Mouse (Mus musculus) T-cell, adult 2 months (primary cell): ENCODE data around the gene Gm4450.
"Not testable (repeated sequence)": the region's sequence is repeated elsewhere in the genome, so short reads cannot be mapped to it uniquely, and the experiment has no call there.

ENCODE experiments used
- DNase-seq: peaks from one replicate; pipeline ENCODE4 v3.0.0; 2022; ENCODE audit warnings: low spot score

Gene Gm4450

DNA sequence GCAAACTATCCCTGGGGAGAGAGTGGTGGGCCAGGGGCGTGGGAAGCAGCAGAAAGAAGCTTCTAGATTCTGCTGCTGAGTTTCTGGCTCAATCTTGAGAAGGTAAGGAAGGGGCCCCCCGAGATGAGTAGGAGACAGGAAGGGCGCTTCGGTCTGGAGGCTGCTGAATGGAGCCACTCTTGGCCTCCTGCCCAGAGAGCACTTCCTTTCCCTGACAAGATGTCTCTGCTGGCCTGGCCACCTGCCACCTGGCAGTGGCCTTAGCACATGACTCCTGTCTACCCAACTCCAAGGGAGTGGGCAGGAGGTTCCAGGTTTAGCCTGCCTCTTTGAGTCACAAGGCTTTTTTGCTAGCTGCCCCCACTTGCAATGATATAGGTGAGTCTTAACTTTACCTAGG lies 39.6 kb downstream of the Gm4450 start:
- no peak for DNase-seq

DNA sequence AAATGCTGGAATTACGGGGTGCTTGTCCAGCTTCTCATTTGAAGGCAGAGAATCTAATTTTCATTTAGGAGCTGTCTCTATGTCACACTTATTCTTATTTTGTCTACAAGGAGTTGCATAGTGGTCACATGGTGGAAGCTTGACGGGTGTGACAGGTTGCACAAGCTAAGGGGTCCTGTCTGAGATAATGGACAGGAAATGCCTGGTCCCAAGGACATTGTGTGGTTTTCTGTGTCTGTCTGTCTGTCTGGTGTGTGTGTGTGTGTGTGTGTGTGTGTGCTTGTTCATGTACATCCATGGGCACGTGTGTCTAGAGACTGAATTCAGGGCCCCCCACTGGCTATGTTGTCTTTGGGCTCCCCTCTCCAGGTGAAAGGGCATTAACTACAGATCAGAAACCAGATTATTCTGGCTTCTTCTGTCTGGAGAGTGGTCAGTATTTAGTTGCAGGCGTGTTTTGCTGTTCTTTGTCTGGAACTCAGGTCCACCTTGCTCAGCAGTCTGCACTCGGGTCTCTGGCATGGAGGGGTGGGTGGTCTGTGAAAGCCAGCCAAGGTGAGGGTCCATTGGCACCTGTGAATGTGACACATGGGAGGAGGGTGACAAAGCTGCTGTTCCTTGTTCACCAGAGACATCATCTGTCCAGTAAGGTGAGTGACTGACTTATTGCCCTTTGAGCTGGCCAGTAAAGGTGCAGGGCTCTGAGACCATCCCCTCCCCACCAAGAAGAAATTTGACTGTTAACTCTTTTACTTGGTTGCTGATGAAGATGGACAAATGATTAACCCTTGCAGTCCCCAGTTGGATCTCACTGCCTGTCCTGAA lies 40.3 kb downstream of the Gm4450 start:
- no peak for DNase-seq

DNA sequence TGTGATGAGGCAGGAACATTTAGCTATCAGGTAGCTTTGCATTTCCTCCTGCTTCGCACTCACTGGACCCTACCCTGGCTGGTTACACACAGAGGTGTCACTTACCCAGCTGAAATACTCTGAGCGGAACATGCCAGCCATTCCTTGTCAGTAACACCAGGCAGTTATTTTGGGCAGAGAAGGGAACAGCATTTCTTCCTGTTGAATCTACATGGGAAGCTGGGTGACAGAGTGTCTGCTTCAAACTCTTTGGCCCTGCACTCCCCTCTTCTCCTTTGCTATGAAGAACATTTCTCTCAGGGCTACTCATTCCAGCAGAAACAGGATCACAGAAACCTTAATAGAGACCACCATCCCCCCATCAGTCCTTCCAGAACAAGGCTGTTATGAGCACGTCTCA lies 42.6 kb downstream of the Gm4450 start:
- no peak for DNase-seq

DNA sequence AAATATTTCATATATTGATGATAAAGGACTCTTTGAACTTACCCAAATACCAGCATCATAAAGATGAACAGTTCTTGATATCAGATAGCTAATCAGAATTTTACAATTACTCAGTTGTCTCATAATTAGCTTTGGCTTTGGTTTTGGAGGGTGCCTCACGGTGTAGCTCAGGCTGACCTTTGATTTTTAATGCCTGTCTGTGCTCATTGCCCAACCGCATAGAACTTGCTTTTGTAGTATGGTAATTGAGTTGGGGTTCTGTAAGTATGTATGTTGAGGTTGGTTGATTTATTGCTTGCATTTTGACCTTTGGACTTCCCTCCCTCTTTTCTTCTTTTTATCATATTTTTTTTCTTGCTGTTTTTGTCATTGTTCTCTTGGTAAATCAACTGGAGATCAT lies 43.2 kb downstream of the Gm4450 start:
- no peak for DNase-seq

DNA sequence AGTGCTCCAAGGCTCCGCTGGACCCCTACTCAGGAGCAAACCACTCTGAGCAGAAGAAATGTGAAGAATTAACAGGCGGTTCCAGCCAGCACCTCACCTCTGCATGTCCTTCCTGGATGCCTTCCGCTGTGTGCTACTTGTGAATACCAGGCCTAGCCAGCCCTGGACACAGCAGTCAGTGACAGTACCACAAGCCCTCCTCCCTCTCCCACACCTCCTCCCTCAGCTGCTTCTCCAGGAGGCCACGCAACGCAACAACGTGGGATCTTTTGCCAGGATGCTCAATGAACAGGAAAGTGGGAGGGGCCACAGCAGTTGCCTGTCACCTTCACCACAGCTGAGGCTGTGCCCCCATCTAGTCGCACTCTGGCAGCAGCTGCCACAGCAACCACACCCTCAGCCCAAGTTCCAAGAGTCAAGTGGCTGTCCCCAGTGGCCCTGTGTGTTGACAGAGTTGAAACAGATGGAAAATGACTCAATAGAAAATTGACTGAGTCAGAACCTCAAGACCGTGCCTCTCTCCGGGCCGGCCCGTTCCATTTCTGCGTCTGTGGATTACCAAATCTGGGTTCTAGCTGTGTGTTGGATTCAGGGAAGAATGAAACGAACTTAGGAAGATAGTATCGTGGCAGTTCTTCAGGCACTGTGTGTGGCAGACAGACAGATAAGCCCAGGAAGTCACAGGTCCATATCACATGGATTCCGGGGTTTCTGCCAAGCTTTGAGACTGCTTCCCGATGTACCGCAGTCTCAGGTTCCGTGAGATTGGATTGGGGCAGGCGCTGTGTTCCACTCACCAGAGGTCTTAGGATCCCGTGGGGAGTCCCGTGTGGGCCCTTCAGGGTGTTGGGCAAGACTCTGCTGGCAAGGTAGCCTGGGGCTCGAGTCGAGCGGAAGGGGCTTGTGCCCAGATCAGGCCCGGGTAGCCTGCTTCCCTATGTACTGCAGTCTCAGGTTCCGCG lies 46.0 kb downstream of the Gm4450 start:
- not testable (repeated sequence) for DNase-seq

DNA sequence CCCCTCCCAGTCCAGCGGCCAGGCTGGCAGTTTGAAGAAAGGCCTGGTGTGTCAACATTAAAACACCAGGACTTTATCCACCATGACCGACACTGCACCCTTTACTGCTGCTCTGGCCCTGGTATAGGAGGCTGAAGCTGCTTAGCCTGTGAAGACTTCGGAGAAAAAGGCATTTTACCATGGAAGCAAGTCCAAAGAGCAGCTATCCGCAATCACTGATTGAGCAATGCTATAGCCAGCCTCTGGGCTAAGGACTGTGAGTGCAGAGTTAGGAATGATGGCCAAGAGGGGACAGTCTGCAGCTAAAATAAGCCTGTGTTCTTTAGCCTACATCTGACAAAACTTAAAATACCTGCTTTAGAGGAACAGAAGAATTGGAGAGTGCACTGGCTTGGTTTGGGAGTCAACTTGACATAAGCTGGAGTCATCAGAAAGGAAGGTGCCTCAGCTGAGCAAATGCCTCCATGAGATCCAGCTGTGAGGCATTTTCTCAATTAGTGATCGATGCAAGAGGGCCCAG lies 49.6 kb downstream of the Gm4450 start:
- not testable (repeated sequence) for DNase-seq

DNA sequence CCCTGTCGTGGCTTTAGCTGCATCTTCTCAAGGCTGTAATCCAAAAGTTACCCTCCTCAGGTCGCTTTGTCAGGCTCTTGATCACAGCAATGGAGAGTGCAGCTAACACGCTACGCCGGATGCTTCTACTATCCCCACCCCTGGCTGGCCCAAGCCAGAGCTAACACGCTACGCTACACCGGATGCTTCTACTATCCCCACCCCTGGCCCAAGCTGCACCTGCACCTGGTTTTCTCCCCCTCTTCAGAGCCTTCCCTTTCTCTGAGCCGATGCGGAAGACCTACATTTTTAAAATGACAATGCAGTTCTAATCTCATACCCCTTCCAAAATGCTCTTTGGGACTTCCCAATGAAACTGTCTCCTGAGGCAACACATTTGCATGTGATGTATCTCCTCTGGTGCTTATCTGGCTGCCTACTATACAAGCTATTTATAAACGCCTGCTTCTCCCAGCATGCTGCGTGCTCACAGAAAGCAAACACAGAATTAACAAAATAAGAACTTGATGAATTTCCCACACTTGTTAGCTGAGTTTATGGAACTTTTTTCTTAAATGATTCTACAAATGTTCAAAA lies 50.3 kb downstream of the Gm4450 start:
- peak; percentile 46 for DNase-seq

DNA sequence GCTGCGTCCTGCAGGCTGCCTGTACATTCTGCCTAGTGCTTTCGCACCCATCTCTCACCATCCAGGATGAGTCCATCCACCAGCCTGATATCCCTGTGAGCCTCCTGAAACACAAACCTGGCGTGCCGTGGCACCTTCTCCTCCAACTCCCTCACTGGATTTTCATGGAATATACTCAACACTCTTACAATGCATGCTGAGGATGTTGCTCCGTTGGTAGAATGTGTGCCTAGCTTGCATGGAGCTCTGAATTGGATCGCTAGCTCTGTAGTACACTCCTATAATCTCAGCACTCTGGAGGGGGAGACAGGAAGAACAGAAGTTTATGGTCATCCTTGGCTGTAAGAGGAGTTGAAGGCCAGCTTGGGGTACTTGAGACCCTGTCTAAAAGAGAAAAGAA lies 51.0 kb downstream of the Gm4450 start:
- DNase-seq, result not testable (repeated sequence)

DNA sequence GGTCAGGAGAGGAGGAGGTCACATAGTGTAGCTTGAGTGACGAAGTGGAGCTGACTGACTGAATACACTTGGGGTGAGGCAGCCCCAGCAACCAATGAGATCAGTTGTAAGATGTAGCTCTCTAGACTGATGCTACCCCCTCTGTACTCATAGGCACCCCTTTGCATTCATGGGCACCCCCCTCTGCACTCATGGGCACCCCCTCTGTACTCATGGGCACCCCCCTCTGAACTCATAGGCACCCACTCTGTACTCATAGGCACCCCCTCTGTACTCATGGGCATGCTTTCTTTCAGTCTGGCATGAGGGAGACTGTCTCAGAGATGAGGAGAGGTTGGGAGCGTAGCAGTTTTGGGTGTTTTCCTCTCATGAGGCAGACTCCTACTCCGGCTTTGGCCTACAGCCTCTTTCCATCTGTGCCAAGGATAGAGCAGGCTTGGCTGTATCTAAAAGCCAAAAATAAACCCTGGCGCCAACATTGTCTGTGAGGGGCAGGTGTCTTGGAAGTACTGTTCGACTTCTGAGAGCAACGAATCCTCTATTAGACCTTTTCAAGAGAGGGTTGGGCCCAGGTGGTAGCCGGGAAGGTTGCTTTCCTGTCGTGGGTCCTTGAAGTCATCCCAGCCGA lies 52.5 kb downstream of the Gm4450 start:
- DNase-seq, result not testable (repeated sequence)
